Mouse (Mus musculus) c-Kit-positive CD71-positive TER-119-positive erythroid progenitor cells, embryonic 14.5 days (primary cell): ENCODE data around the gene Hdgf.
A peak's percentile ranks its signal among the peaks of the same experiment; 100 is the strongest.

Source experiments
- DNase-seq: peaks from one replicate; pipeline ENCODE4 v3.0.0-alpha.2; 2013; ENCODE audit warnings: low spot score

Hdgf gene

DNA sequence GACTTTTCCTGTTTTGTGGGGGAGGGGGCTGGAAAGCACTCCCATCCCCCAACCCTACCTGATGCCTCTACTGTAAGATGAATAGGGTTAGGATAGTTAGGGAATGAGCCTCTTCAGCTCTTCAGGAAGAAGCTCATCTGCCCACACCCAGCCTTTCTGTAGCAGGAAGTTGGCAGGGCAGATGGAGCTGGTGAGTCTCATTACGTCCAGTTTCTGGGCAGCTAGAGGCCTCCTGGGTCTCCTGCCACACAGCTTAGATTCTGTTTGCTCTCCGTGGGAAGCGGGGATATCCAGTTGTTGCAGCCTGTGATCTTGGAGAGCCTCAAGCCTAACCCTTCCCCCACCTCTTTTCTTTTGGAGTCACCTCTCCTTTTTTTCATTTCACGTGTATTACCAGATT is 3.8 kb downstream of the Hdgf start:
- no peak for DNase-seq

DNA sequence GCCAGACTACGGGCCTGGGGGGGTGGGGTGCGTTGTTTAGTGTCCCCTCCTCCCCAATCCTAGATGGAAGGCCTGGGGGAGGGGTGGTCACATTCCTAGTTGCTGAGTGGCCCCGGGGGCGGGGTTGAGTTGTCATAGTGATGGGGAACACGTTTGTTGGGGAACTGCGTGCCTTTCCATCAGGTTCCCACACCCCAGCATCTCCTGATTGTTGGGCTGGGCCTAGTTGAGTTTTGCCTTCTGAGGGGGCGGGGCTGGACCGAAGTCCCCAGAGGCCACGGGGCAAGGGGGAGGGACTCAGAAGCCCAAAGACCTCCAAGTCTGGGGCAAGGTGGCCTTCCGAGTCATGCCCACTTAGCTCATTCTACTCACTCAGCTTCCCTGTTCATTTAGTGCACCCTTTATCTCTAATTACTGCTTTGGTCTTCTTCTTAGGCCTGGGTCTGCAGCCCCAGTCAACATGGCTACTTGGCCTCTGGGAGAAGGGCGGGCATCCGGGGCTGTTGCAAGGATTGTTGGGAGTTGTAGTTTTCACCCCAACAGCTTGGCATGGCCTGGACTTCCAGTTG is 4.5 kb downstream of the Hdgf start:
- DNase-seq, result no peak

DNA sequence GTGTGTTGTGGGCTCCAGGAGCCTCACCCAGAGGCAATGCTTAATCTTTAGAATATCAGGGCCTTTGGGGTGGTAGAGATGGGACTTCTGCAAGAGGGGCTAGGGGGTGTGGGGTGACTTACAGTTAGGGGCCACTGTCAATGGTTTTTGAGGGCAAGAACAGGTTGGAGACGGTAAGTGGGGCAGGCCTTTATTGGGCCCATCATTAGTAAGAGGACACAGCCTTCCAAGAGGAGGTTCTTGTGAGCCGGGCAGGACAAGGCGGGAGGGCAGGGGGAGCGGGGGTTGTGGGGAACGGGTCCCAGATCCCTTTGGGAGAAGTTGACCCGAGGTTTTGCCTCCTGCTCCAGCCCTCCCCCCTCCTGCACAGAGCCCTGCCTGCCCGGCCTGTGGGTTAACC is 7.4 kb downstream of the Hdgf start:
- DNase-seq, result no peak

GRCm38 (mm10) chr3:87913891-87914290 is 7.8 kb downstream of the Hdgf start:
- no peak for DNase-seq

GRCm38 (mm10) chr3:87916990-87917389 is 10.9 kb downstream of the Hdgf start:
- DNase-seq, result no peak

DNA sequence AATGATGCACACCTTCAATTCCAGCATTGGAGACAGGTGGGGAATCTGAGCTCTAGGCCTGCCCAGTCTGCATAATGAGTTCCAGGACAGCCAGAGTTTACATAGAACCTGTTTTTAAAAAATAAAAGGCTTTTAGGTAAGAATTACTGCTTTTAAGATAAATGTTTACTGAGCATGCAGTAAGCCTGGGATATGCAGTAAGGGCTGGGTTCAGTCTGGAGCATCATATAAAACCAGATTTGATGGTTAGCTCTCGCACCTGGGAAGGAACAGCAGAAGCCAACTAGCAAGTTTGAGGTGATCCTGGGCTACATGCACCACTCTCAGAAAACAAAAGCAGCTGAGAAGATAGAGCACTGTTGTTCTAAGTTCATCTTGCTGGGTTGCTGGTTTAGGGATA is 12.4 kb downstream of the Hdgf start:
- no peak for DNase-seq

DNA sequence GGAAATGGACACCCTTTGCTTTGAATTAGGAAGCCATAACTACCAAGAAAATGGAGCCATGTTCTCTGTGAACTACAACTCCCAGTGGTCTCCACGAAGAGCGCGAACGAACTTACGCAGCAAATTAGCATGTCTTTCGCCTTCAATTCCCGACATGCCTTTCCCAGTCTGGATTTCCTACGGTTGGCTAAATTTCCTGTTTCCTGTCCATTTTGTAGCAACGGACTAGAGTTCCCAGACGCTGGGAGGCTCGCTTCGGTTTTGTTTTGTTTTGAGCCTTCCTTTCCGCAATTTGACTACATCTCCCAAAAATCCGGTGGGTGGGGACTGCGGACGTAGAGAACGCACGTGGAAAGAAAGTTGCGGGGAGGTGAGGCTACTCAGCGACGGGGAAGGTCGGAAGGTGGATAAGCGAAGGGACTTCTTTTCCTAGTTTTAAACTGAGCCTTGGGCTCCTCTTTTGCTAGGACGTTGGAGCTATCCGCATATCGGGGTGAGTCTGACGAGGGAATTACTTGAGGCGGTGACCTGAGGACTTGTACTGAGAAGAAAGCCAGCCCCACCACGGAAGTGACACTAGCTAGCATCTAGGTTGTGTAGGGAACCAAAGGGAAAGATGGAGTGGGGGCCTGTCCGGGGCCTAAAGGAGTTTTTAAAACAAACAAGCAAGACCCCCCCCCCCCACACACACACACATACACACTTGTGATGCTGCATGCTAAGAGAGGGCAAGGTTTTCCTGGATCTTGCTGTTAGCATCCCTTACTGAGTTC is 13.4 kb downstream of the Hdgf start, which contains the start of gene Mrpl24:
Gene Mrpl24 (plus strand): TSS at position 171 of the 773 bp plus-strand sequence.
- peak; percentile 78 for DNase-seq

DNA sequence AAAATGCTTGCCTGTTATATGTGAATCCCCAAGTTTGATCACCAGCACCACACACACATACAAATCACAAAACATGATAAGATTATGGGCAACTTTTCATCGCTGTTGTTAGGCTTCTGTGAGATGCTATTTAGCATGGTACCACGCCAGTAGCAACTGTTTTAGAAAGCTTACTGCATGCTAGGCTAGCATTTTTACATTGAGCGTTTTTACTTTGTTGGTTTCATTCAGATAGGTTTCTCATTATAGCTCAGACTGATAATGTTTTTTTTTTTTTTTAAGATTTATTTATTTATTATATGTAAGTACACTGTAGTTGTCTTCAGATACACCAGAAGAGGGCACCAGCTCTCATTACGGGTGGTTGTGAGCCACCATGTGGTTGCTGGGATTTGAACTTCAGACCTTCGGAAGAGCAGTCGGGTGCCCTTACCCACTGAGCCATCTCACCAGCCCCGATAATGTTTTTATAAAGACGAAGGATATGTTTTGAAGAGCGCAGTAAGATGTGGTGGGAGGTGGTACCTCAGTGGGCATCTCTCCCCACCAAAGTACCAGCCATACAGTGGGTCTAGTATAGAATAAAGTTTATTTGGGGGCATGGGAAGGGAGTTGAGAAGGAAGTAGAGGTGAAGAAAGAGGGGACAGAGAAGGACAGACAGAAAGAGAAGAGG is 14.3 kb downstream of the Hdgf start:
- DNase-seq, result no peak

DNA sequence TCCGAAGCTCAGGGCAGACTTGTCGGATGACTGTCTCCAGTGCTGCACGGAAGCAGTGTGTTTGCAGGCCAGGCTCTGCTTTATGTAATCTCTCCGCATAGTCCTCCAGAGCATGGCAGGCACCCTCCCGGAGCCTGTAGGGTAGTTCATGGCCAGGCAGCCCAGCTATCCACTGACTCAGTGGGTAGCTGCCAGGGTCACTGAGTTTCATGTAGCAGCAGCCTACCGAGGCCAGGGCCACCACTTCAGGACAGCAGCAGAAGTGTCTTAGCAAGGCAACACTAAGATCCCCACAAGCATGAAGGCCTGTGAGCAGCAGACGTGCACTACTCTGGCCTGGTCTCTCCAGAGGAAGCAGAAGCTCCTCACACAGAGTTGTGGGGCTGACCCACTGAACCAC is 18.9 kb downstream of the Hdgf start:
- DNase-seq, result no peak

DNA sequence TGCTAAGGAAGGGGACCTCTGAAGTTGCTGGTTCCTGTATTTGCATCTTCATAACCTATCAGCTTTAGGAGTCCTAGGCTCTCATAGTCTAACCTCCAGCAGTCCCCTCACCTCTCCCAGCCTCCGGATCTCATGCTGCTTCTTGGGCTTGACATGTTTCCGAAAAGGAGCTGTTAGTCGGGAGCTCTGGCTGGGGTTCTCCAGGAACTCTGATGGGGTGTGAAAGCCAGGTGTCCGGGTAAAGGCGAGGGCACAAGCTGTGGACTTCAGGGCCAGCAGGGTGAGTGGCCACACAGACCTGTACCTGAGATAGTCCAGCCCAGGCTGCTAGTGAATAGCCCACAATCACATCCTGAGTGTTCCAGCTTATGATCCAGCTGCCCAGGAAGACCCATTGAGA is 21.3 kb downstream of the Hdgf start:
- no peak for DNase-seq

DNA sequence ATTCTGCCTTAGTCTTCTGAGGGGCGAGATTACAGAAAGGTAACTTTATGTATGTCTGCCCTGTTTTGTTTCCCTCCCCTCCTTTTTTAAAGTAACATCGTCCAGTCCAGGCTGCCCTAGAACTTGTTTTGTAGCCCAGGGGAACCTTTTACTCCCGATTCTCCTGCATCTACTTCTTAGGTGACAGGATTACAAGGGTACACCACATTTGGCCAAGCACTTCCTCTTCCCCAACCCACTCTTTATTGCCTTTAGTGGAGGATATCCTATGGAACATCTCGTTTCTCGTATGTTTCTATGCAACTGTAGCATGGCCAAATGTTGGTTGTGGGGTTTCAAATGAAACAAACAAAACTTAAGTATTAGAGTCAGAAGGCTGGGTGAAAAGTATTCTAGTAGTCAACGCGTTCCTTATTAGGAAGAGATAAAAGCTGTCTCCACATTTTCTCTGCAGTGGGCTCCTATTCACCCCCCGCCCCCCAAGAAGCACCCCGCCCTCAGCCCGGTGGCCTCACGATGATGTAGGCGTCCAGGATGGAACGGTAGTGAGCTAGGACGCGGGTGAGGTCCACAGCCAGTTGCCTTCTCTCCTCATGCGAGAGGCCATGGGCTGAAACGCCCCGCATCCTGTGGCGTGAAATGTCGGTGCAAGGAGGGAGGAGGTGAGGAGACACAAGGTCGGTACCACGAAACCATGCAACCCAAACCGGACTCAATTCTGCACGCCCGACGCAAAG is 23.4 kb downstream of the Hdgf start:
- DNase-seq, result no peak

DNA sequence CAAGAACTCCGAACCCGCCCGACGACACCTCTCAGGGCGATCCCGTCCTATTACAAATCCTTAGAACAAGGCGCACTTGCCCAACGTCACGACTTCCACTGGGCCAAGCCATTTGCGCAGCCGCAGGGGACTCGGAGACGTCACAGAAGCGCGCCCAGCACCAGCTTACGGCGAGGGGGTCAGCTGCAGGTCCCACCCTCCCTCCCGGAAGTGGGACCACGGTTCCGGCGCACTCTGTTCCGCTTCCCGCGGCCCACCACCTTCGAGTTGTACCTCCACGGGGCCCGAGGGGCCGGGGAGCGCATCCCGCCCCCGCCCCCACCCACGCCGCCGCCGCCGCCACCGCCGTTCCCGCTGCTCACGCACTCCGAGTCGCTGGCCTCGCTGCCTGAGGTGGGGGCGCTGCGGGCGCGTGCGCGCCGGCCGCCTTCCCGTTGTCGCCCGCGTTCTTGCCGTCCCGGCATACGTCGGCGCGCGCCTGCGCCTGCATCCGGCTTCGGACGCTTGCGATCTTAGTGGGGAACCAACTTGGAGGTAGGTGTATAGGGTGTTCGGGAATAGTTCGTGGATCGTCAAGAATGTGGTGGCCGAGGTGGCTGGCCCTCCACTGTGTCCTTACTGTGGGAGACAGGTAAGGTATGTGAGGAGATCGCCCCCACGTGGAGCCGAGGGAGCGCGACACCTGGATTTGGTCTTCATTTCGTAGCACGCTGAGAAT is 24.1 kb downstream of the Hdgf start, which contains the start of the genes Isg20l2 and Rrnad1:
Gene Isg20l2 (plus strand): TSS at position 237 of the 718 bp plus-strand sequence.
Gene Rrnad1 (minus strand): TSS at position 640 of the 718 bp plus-strand sequence.
- DNase-seq, result peak; percentile 91

- no peak for DNase-seq
These were observed 27.9 kb downstream of the Hdgf start for GRCm38 (mm10) chr3:87934026-87934425.

- DNase-seq, result no peak
These were observed 28.4 kb downstream of the Hdgf start for GRCm38 (mm10) chr3:87934501-87934900.

DNA sequence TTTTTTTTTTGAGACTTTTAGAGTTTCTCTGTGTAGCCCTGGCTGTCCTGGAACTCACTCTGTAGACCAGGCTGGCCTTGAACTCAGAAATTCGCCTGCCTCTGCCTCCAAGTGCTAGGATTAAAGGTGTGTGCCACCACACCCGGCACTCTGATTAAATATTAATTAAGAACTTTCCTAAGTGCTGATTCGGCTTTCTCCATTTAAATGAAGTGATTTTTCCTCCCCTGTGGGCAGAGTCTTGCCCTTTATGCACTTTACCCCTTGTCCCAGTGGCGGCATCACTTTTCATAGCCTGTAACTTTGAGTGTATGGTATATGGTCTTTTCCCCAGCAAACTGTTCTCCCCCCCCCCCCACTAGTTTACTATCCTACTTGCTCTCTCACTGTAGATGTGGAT is 29.1 kb downstream of the Hdgf start:
- DNase-seq, result no peak

GRCm38 (mm10) chr3:87935776-87936175 is 29.7 kb downstream of the Hdgf start:
- DNase-seq, result peak; percentile 62

DNA sequence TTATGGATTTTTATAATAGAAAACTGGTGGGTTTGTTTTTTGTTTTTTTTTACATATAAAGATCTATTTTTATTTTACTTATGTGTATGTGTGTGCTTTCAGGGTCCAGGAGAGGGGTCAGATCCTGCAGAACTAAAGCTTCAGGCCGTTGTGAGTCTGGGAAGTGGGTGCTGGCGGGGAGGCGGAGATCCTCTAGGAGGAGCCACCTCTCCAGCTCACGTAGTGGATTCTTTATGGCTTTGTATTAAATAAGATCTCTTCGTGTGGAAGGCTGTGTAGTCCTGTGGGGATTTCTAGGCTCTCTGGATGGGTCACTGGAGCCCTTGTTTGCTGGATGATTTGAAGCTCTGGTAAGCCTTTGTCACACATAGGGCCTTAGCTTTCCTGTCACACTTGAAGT is 34.5 kb downstream of the Hdgf start:
- no peak for DNase-seq

DNA sequence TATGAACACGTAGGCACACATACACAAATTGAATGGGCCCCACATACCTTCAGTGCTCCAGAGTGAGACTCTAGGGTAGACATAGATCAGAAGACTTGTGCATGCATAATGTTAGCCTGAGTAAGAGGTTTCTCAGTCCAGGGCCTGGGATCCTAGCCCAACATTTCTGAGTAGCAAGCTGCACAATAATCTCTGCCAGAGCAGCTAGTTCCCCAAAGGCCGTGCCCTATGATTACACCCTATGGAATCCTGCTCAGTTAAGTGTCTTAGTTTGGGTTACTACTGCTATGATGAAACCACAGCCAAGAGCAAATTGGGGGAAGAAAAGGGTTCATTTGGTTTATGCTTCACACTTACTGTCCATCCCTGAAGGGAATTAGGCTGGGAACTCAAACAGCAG is 36.4 kb downstream of the Hdgf start:
- DNase-seq, result no peak

DNA sequence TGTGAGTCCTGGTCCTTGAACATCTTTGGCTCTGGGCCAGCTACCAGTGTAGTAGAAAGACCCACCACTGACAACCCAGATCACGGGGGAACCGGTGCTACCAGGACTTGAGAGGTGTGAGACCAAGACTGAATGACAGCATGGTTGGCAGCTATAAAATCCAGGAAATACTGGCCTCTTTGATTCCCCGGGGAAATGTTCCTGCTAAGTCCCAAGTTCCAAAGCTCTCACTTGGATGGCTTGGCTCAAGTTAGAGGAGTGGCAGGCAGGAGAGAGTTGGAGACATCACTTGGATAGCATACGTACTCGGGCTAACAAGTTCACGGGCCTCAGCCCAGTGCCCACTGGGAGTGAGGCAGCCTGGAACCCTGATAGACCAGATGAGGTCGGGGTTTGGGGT is 37.5 kb downstream of the Hdgf start:
- no peak for DNase-seq

- no peak for DNase-seq
These were observed 38.9 kb downstream of the Hdgf start for GRCm38 (mm10) chr3:87944838-87945600.
